Mouse (Mus musculus) cerebellum, adult (tissue): ENCODE data around the gene Filip1l.

Experiments
- ATAC-seq: cut with Nextera tagmentation; 2 replicates; pipeline ENCODE4 v1.9.2; 2017; ENCODE audit warnings: mild to moderate bottlenecking, moderate library complexity, mixed read lengths; ENCODE audit not compliant: insufficient number of reproducible peaks, low FRiP score, low TSS enrichment

Gene Filip1l

GRCm38 (mm10) chr16:57601031-57601430 is 248.1 kb downstream of the Filip1l start:
- no peak for ATAC-seq

- ATAC-seq = peak; percentile 79
These were observed 253.7 kb downstream of the Filip1l start, which contains the start of gene Cmss1 for GRCm38 (mm10) chr16:57606444-57607227. Gene Cmss1, minus strand, starts transcription at chr16:57606864.

- 0 out of 2 replicates have a peak, but pooled peaks have one; percentile 47 for ATAC-seq
These were observed 258.9 kb downstream of the Filip1l start for GRCm38 (mm10) chr16:57611768-57612167.
